Mouse (Mus musculus): ENCODE data around the gene Mccc2. TPM values are rescaled to one million over a fixed set of nuclear protein-coding genes. Genes with fewer than 3 reads are reported as not detected.

Gene Mccc2
- polyA plus RNA-seq, 1 experiment from 2014 or later: 32.1 TPM

DNA sequence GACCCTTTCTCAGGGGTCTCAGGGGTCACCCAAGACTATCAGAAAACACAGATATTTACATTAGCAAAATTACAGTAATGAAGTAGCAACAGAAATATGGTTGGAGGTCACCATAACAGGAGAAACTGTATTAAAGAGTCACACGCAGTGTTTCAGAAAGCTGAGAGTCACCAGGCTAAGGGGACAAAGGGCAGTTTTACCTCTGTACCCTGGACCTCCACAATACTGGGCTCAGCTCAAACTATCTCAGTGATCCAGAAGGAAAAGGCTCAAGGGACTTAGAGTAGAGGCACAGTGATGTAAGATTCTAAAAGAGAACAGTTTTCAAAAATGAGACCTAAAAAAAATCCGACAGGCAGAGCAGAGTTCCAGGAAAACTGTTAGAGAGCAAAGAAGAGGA is 36.0 kb downstream of the Mccc2 start:
- Histone ChIP-seq H3K27ac (replicated peaks) (no peak overlapping the region), H3K9ac (replicated peaks) (no peak overlapping the region), H3K4me1 (no peaks in the 10 kb centered on the region), H3K4me3 (no peak overlapping the region), H3K27me3 (no peaks in the 10 kb centered on the region), H3K9me3 (no peaks in the 10 kb centered on the region), H3K4me2 (replicated peaks) (no peak overlapping the region), H3K36me3 (peaks cover 14% of the 10 kb centered on the region)
- no peak for ATAC-seq (replicated peaks)
- WGBS: 53% methylated on average over 2 of the region's 2 CpGs

DNA sequence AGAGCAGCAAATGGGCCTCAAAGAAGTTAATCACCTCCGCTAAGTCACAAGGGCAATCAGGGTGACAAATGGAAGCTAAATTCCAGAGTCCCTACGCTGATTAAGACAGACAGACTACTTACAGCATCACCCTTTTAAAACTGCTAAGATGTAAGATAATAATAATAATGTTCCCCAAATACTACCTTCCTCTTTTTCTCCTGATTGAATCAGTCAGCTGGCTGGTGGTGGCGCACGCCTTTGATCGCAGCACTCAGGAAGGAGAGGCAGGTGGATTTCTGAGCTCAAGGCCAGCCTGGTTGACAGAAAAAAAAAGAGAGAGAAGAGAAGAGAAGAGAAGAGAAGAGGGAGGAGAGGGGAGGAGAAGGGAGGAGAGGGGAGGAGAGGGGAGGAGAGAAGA is 45.4 kb downstream of the Mccc2 start:
- H3K4me2 ChIP-seq (replicated peaks): no peak overlapping the region
- H3K4me1 ChIP-seq: no peaks in the 10 kb centered on the region
- no peaks in the 10 kb centered on the region for H3K27me3 ChIP-seq
- no peaks in the 10 kb centered on the region for H3K9me3 ChIP-seq
- no peak overlapping the region for H3K27ac ChIP-seq (replicated peaks)
- no peak overlapping the region for H3K9ac ChIP-seq (replicated peaks)
- WGBS: 85% methylated on average over 5 of the region's 5 CpGs
- no peak for ATAC-seq (replicated peaks)
- H3K36me3 ChIP-seq: peaks cover 3% of the 10 kb centered on the region; the same call in 1 of the 2 replicates
- H3K4me3 ChIP-seq: no peak overlapping the region

DNA sequence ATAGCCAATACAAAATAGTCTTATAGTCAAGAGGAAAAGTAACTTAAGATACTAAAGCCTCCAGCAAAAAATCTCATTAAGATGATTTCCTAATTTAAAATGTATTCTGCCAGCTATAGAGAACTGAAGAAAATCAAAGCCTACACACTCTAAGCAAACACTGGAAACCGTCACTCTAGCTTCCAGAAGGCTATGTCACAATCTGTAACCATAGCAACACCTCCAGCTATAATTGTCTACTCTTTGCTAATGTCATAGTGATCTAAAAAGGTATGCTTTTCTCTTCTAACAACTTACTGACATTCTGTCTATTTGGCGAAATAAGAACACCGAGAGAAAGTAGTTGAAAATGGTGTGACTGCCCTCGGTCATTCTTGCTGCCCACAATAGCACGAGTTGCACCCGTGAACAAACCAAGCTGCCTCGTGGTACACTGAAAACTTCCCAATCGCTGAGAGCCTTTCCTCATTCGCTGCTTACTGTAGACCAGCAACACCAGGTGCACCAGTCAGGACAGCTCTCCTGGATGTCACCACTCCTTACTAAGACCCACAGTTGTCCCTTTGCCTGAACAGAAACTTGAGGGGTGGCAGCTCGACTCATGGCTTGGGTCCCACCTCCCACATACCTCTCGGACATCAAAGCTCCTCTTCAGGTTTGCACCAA is 48.3 kb downstream of the Mccc2 start:
- Histone ChIP-seq H3K4me3 (no peak overlapping the region), H3K27ac (replicated peaks) (peak overlapping the region; percentile 12; the same call in 1 of the 2 replicates), H3K9me3 (no peaks in the 10 kb centered on the region), H3K4me1 (no peaks in the 10 kb centered on the region), H3K4me2 (replicated peaks) (no peak overlapping the region), H3K36me3 (no peaks in the 10 kb centered on the region), H3K27me3 (no peaks in the 10 kb centered on the region), H3K9ac (replicated peaks) (no peak overlapping the region)
- peak; percentile 73; the same call in 1 of the 2 replicates for ATAC-seq (replicated peaks)
- 58% methylated on average over 11 of the region's 11 CpGs for WGBS

DNA sequence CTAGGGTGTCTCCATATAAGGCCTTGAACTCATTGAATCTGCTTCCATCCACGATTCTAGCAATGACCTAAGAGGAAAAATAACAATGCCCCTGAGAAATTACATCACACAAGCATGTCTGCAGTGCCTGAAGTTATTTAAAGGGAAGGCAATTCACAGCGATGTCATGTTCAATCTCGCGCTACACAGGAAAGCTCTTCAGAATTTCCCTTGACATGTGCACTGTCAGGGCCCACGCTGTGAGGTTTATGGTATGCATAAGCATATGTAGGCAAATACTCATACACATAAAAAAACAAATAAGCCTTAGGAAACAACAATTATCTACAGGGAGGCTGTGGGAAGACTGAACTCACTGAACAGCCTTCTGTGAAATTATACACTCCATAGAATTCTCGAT is 51.6 kb downstream of the Mccc2 start:
- 70% methylated on average over 6 of the region's 6 CpGs for WGBS
- Histone ChIP-seq H3K27me3 (no peaks in the 10 kb centered on the region), H3K27ac (replicated peaks) (no peak overlapping the region), H3K4me3 (no peak overlapping the region), H3K4me2 (replicated peaks) (no peak overlapping the region), H3K9me3 (no peaks in the 10 kb centered on the region), H3K36me3 (0 out of 2 replicates have a peak, but pooled peaks cover 2% of the 10 kb centered on the region), H3K4me1 (no peaks in the 10 kb centered on the region), H3K9ac (replicated peaks) (no peak overlapping the region)
- no peak for ATAC-seq (replicated peaks)

DNA sequence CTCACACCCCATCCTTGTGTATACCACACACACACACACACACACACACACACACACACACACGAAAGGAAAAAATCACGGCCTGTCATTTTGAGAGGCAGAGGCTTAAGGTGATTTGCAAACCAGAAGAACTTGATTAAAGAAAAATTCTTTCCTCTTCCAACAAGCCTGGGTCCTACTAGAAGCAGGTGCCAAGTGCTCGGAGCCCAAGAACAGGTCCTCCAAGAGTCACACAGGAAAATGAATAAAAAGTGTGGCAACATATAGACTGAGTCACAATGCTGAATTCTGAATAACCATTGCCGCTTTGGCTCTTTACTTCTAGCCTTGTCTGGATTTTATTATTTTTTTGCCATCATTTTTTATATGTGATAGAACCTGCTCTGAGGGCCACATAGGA is 53.8 kb downstream of the Mccc2 start:
- Histone ChIP-seq H3K4me3 (no peak overlapping the region), H3K27me3 (no peaks in the 10 kb centered on the region), H3K9ac (replicated peaks) (no peak overlapping the region), H3K4me1 (no peaks in the 10 kb centered on the region), H3K9me3 (no peaks in the 10 kb centered on the region), H3K36me3 (peaks cover 8% of the 10 kb centered on the region; the same call in 1 of the 2 replicates), H3K27ac (replicated peaks) (no peak overlapping the region), H3K4me2 (replicated peaks) (no peak overlapping the region)
- 90% methylated on average over 4 of the region's 4 CpGs for WGBS
- no peak for ATAC-seq (replicated peaks)

DNA sequence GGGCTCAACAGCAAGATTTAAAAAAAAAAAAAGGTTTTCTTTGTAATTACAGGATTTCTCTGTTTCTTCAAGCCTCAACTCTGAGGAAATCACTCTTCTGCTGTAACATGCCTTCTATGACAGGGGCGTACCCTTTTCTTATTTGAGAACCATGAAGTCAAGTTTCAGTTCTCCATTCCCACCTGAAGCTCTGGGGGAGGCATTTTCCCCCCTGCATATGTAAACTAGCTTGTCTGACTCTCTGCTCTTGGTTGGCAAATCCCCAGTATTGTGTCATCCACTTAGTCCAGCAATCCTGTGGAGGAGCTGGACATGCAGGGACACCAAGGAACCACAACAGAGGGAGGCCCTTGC is 59.9 kb downstream of the Mccc2 start:
- no peaks in the 10 kb centered on the region for H3K4me1 ChIP-seq
- H3K9me3 ChIP-seq: no peaks in the 10 kb centered on the region
- WGBS: 89% methylated on average over 1 of the region's 1 CpGs
- H3K36me3 ChIP-seq: peaks cover 11% of the 10 kb centered on the region; the same call in 1 of the 2 replicates
- ATAC-seq (replicated peaks): no peak
- H3K4me3 ChIP-seq: no peak overlapping the region
- no peak overlapping the region for H3K9ac ChIP-seq (replicated peaks)
- H3K27ac ChIP-seq (replicated peaks): no peak overlapping the region
- no peaks in the 10 kb centered on the region for H3K27me3 ChIP-seq
- H3K4me2 ChIP-seq (replicated peaks): no peak overlapping the region

DNA sequence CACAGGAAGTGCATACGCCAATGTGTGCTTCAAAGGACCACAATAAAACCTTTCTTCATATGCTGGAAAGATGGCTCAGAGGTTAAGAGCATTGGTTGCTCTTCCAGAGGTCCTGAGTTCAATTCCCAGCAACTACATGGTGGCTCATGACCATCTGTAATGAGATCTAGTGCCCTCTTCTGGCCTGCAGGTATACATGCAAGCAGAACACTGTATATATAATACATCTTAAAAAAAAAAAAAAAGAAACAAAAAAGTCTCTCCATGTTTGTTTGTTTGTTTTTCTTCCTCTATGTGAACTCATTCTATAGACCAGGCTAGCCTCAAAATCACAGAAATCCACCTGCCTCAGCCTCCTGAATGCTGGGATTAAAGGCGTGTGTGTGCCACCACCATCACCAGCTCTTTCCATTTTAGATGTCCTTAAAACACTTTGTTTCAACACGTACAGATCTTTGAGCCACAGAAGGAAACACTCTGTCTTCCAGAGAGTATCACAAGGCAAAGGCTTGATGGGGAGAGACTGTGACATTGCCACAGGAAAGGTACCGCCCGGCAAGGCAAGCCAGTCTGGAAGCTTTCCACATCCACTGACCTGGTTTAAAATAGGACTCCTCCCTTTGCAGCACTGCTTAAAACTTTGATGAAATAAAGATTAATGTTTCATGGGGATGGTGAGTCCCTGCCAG is 60.4 kb downstream of the Mccc2 start:
- no peak overlapping the region for H3K9ac ChIP-seq (replicated peaks)
- ATAC-seq (replicated peaks): no peak
- peaks cover 9% of the 10 kb centered on the region for H3K36me3 ChIP-seq
- H3K4me2 ChIP-seq (replicated peaks): no peak overlapping the region
- H3K4me1 ChIP-seq: no peaks in the 10 kb centered on the region
- WGBS: 95% methylated on average over 5 of the region's 5 CpGs
- no peaks in the 10 kb centered on the region for H3K27me3 ChIP-seq
- H3K27ac ChIP-seq (replicated peaks): no peak overlapping the region
- H3K9me3 ChIP-seq: no peaks in the 10 kb centered on the region
- H3K4me3 ChIP-seq: no peak overlapping the region

DNA sequence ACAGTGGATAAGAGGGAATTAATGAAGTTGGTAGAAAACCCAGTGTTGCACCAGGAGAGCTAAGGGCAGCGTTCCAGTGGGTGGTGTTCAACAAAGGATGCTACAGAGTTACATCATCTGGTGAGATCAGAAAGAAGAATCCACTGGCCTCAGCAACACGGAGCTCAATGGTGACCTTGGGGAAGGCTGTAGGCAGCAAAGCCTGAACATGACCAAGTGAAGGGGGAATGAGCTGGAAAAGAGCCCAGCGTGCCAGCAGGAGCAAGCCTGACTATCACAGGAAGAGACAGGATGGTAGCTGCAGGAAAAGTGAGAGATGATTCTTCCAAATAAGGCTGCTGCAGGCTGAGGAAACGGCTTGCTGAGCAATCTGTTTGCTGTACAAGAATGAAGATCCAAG is 68.0 kb downstream of the Mccc2 start:
- no peak overlapping the region for H3K4me2 ChIP-seq (replicated peaks)
- H3K9me3 ChIP-seq: no peaks in the 10 kb centered on the region
- H3K27ac ChIP-seq (replicated peaks): no peak overlapping the region
- H3K9ac ChIP-seq (replicated peaks): no peak overlapping the region
- WGBS: 77% methylated on average over 4 of the region's 4 CpGs
- H3K4me3 ChIP-seq: no peak overlapping the region
- ATAC-seq (replicated peaks): no peak
- H3K27me3 ChIP-seq: no peaks in the 10 kb centered on the region
- H3K4me1 ChIP-seq: no peaks in the 10 kb centered on the region
- H3K36me3 ChIP-seq: peaks cover 3% of the 10 kb centered on the region; the same call in 1 of the 2 replicates

DNA sequence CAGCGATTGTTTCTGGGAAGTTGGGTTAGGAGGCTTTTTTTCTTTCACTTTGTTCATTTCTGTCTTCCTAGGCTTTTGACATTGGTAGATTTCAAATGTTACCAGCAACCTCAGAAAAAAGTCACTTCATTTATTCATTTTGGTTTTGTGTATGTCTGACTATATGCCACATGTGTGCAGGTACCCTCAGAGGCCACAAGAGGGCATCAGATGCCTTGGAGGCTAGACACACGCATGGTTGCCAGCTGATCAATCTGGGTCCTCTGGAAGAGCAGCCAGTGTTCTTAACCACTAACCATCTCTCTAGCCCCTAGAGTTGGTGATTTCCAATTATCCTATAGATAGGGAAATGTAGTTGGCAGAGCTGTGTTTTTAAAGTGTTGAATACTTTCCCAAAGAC is 71.9 kb downstream of the Mccc2 start:
- no peak for ATAC-seq (replicated peaks)
- no peak overlapping the region for H3K9ac ChIP-seq (replicated peaks)
- H3K9me3 ChIP-seq: no peaks in the 10 kb centered on the region
- H3K4me2 ChIP-seq (replicated peaks): no peak overlapping the region
- WGBS: 98% methylated on average over 2 of the region's 2 CpGs
- no peak overlapping the region for H3K4me3 ChIP-seq
- no peak overlapping the region for H3K27ac ChIP-seq (replicated peaks)
- H3K4me1 ChIP-seq: peaks cover 18% of the 10 kb centered on the region
- no peaks in the 10 kb centered on the region for H3K36me3 ChIP-seq
- no peaks in the 10 kb centered on the region for H3K27me3 ChIP-seq

DNA sequence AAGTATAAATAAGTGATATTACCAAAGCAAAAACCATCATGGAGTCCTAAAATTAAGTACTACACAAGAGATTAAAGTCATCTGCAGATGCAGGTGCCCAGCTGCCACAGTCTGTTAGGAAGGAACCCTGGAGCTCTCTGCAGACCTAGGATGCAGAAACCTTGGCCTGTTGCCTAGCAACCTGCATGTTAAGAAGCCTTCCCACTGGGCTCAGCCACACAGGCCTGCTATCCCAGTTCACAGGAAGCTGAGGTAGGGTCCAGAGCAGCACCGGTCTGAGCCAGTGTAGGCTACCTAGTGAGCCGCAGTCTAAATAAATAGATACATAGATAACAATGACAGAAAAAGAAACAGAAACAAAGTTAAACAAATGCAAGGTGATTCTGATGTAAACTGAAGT is 74.8 kb downstream of the Mccc2 start:
- no peaks in the 10 kb centered on the region for H3K9me3 ChIP-seq
- WGBS: 12% methylated on average over 2 of the region's 2 CpGs
- no peak overlapping the region for H3K9ac ChIP-seq (replicated peaks)
- H3K36me3 ChIP-seq: no peaks in the 10 kb centered on the region
- no peak overlapping the region for H3K4me3 ChIP-seq
- no peak overlapping the region for H3K4me2 ChIP-seq (replicated peaks)
- ATAC-seq (replicated peaks): peak; percentile 79
- no peaks in the 10 kb centered on the region for H3K27me3 ChIP-seq
- H3K27ac ChIP-seq (replicated peaks): 0 out of 2 replicates have a peak overlapping the region, but pooled peaks have one; percentile 34
- peaks cover 22% of the 10 kb centered on the region for H3K4me1 ChIP-seq

DNA sequence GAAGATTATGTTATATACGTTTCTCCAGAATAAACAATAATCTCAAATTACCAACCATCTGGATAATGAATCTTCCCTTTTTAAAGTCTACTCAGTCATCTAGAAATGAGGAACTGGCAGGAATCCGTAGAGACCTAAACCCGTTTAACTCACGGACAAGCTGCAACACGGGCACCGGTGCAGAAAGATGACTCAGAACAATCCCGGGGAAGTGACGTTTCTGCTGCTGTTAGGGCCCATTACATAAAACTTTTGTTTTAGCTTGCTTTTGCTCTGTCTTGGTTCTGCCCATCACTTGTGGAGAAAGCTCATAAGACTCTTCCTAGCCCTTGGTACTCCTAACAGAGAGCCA is 76.1 kb downstream of the Mccc2 start:
- no peaks in the 10 kb centered on the region for H3K9me3 ChIP-seq
- no peak overlapping the region for H3K4me3 ChIP-seq
- no peaks in the 10 kb centered on the region for H3K27me3 ChIP-seq
- H3K36me3 ChIP-seq: no peaks in the 10 kb centered on the region
- H3K4me1 ChIP-seq: peaks cover 22% of the 10 kb centered on the region
- no peak overlapping the region for H3K27ac ChIP-seq (replicated peaks)
- no peak overlapping the region for H3K9ac ChIP-seq (replicated peaks)
- 51% methylated on average over 8 of the region's 8 CpGs for WGBS
- no peak for ATAC-seq (replicated peaks)
- H3K4me2 ChIP-seq (replicated peaks): no peak overlapping the region

DNA sequence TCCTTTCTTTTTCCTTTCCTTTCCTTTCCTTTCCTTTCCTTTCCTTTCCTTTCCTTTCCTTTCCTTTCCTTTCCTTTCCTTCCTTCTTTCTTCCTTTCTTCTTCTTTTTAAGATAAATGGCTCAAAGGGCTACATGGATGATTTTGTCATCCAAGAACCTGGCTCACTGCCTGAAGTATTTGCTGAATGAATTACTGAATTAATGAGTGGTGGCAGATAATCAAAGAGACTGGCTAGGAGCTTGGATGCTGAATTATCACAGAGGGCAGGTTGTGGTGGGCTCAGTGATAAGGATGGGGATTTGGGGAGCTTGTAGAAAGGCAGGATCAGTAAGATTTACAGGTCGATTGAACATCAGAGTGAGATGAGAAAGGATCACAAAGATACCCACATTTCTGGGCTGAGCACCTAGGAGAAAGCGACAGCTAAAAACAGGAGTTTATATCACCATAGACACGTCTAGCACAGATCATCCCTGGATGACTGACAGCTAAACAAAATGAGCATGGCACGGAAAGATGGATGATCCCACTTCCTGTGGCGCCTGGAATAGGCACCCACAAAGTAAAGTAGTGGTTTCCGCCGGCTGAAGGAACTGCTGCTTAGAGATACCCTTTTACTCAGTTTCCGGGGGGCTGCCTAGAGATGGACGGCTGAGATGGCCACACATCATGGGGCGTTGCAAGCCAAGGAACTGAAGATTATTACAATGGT is 76.7 kb downstream of the Mccc2 start:
- Histone ChIP-seq H3K9ac (replicated peaks) (no peak overlapping the region), H3K27me3 (no peaks in the 10 kb centered on the region), H3K4me1 (peaks cover 22% of the 10 kb centered on the region), H3K4me3 (no peak overlapping the region), H3K4me2 (replicated peaks) (no peak overlapping the region), H3K9me3 (no peaks in the 10 kb centered on the region), H3K36me3 (no peaks in the 10 kb centered on the region), H3K27ac (replicated peaks) (no peak overlapping the region)
- no peak for ATAC-seq (replicated peaks)
- WGBS: 69% methylated on average over 10 of the region's 10 CpGs

Measured in forebrain, embryonic 15.5 days (tissue).